Mouse (Mus musculus): ENCODE results near the gene Prtn3. TPM values are rescaled to one million over a fixed set of nuclear protein-coding genes. Genes with fewer than 3 reads are reported as not detected.

Gene Prtn3
- 1.0 and 1.3 TPM in 2 replicates for total RNA-seq (2012; rRNA removed)

DNA sequence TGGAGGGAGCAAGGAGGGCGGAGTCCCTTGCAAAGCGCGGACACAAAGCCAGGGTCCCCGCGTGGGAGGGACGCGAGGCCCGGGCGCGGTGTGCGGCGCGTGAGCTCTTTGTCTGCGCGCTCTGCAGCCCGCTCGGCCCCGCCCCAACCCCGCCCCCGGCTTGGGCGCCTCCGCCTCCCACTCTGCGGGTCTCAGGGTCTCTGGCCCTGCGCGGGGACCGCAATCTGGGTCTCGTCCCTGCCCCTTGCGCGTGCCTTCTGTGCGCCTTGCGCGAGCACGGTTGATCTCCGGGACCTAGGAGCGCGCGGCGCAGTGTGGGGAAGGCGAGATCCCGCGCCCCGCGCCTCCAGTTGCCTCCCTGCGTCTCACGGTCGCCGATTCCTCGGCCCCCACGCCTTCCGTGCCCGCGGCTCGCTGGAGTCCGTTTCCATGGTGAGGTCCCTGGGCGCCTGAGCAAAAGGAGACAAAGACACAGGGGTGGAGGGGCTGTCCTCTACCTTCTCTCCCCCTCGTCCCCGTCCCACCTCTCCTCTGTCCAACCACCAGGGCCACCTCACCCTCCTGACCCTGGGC is at the start of gene Prtn3, which contains the start of gene Plppr3:
Prtn3 (plus strand) TSS at position 187 of the 573 bp plus-strand sequence.
Plppr3 (minus strand) TSS at position 345 of the 573 bp plus-strand sequence.
- Histone ChIP-seq H3K36me3 (ENCODE audit: control insufficient read depth, insufficient read depth, low read length, poor library complexity, severe bottlenecking) (no peaks in the 10 kb centered on the region), H3K9me3 (ENCODE audit: control insufficient read depth, insufficient read depth, low read depth, low read length) (no peaks in the 10 kb centered on the region), H3K4me3 (ENCODE audit: insufficient read depth in 1 of 2, low read depth in 1 of 2, low read length in 2 of 2, poor library complexity in 1 of 2, severe bottlenecking in 1 of 2) (peak within 1 kb of the TSS; percentile 66 to 73), H3K9ac (ENCODE audit: insufficient read depth, low read depth, low read length, poor library complexity, severe bottlenecking) (peak within 1 kb of the TSS; percentile 32), H3K27ac (ENCODE audit: insufficient read depth, low read depth, low read length, poor library complexity, severe bottlenecking) (no peak within 1 kb of the TSS), H3K4me1 (ENCODE audit: control insufficient read depth in 2 of 2, insufficient read depth in 2 of 2, low read length in 2 of 2, poor library complexity in 1 of 2) (no peaks in the 10 kb centered on the region)
- in situ Hi-C loops (cut with MboI; ENCODE audit: low sequenced_read_pairs in 2 of 2, unreplicated experiment in 2 of 2) = no loop called here
- DNase-seq (ENCODE audit: low read depth, low spot score) = no peak
- TF ChIP-seq MAFK (IDR thresholded peaks at IDR 0.05; ENCODE audit: insufficient read depth, low read depth, low read length) = no peak
- no peak for TF ChIP-seq ZC3H11A (IDR thresholded peaks at IDR 0.05; ENCODE audit: borderline replicate concordance, low read depth, low read length)
- no peak for TF ChIP-seq CHD2 (IDR thresholded peaks at IDR 0.05; ENCODE audit: low read depth, low read length)
- TF ChIP-seq ZNF384 (IDR thresholded peaks at IDR 0.05; ENCODE audit: low read depth, low read length) = no peak
- TF ChIP-seq HCFC1 (IDR thresholded peaks at IDR 0.05; ENCODE audit: borderline replicate concordance, insufficient read depth, low read length) = no peak

DNA sequence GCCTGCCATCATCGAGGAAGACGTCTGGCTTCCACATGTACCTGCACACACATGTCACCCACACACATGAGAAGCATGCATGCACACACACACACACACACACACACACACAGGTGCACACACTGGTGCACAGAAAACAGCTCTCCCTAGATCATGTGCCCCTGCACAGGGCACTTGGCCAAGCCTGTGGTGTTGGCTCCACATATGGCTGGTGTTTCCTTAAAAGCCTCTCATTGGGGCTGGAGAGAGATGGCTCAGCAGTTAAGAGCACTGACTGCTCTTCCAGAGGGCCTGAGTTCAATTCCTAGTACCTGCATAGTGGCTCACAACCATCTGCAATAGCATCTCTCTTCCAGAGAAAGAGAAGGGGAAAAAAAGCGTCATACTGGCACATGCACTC is 42.7 kb upstream of the Prtn3 start:
- Histone ChIP-seq H3K9me3 (ENCODE audit: control insufficient read depth, insufficient read depth, low read depth, low read length) (no peaks in the 10 kb centered on the region), H3K4me1 (ENCODE audit: control insufficient read depth in 2 of 2, insufficient read depth in 2 of 2, low read length in 2 of 2, poor library complexity in 1 of 2) (peaks cover 0 to 3% of the 10 kb centered on the region in 2 experiments; a peak in 1 of 4 replicates), H3K27ac (ENCODE audit: insufficient read depth, low read depth, low read length, poor library complexity, severe bottlenecking) (no peak overlapping the region), H3K9ac (ENCODE audit: insufficient read depth, low read depth, low read length, poor library complexity, severe bottlenecking) (no peak overlapping the region), H3K36me3 (ENCODE audit: control insufficient read depth, insufficient read depth, low read length, poor library complexity, severe bottlenecking) (no peaks in the 10 kb centered on the region), H3K4me3 (ENCODE audit: insufficient read depth in 1 of 2, low read depth in 1 of 2, low read length in 2 of 2, poor library complexity in 1 of 2, severe bottlenecking in 1 of 2) (no peak overlapping the region)
- TF ChIP-seq HCFC1 (IDR thresholded peaks at IDR 0.05; ENCODE audit: borderline replicate concordance, insufficient read depth, low read length) (no peak), ZNF384 (IDR thresholded peaks at IDR 0.05; ENCODE audit: low read depth, low read length) (no peak), MAFK (IDR thresholded peaks at IDR 0.05; ENCODE audit: insufficient read depth, low read depth, low read length) (no peak)
- no peak for DNase-seq (ENCODE audit: low read depth, low spot score)
- in situ Hi-C loops (cut with MboI; ENCODE audit: low sequenced_read_pairs in 2 of 2, unreplicated experiment in 2 of 2) = no loop called here

DNA sequence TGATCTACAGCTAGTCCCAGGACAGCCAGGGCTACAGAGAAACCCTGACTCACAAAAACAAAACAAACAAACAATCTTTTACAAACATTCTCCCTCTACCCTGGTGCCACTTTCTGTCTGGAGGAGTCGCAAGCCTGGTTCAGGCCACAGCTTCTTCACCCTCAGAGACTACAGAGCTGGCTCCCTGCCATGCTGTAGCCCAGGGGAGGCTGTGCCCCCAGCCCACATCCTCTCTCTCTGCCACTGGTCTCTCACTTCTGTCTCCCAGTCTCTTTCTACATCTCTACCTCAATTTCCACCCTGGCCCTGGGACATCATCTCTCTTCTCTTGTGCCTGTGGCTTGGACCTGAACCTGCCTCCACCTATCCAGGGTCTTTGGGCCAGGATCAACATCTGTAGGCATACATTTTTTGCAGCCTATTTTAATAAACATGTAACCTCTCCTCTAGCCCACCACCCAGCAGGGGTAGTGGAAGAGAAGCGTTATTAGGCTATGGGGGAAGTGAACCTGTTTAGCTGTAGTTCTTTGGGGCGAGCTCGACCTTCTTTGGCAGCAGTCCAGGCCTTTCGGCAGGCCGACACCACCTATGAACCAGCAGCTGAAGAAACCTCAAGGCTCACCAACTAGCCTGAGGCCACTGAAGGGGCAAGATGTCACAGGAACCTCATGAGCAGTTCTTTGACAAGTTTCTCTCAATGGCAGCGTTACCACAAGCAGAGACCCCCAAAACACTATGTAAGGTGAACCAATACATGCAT is 42.1 kb upstream of the Prtn3 start:
- H3K4me1 ChIP-seq (ENCODE audit: control insufficient read depth in 2 of 2, insufficient read depth in 2 of 2, low read length in 2 of 2, poor library complexity in 1 of 2) = peaks cover 0 to 3% of the 10 kb centered on the region in 2 experiments; a peak in 1 of 4 replicates
- in situ Hi-C loops (cut with MboI; ENCODE audit: low sequenced_read_pairs in 2 of 2, unreplicated experiment in 2 of 2) = no loop called here
- no peak overlapping the region for H3K9ac ChIP-seq (ENCODE audit: insufficient read depth, low read depth, low read length, poor library complexity, severe bottlenecking)
- no peak overlapping the region for H3K4me3 ChIP-seq (ENCODE audit: insufficient read depth in 1 of 2, low read depth in 1 of 2, low read length in 2 of 2, poor library complexity in 1 of 2, severe bottlenecking in 1 of 2)
- DNase-seq (ENCODE audit: low read depth, low spot score) = no peak
- no peaks in the 10 kb centered on the region for H3K9me3 ChIP-seq (ENCODE audit: control insufficient read depth, insufficient read depth, low read depth, low read length)
- H3K36me3 ChIP-seq (ENCODE audit: control insufficient read depth, insufficient read depth, low read length, poor library complexity, severe bottlenecking) = no peaks in the 10 kb centered on the region
- no peak for TF ChIP-seq MAFK (IDR thresholded peaks at IDR 0.05; ENCODE audit: insufficient read depth, low read depth, low read length)
- no peak for TF ChIP-seq HCFC1 (IDR thresholded peaks at IDR 0.05; ENCODE audit: borderline replicate concordance, insufficient read depth, low read length)
- TF ChIP-seq CHD2 (IDR thresholded peaks at IDR 0.05; ENCODE audit: low read depth, low read length) = no peak
- no peak for TF ChIP-seq ZNF384 (IDR thresholded peaks at IDR 0.05; ENCODE audit: low read depth, low read length)
- no peak for TF ChIP-seq ZC3H11A (IDR thresholded peaks at IDR 0.05; ENCODE audit: borderline replicate concordance, low read depth, low read length)
- no peak overlapping the region for H3K27ac ChIP-seq (ENCODE audit: insufficient read depth, low read depth, low read length, poor library complexity, severe bottlenecking)

DNA sequence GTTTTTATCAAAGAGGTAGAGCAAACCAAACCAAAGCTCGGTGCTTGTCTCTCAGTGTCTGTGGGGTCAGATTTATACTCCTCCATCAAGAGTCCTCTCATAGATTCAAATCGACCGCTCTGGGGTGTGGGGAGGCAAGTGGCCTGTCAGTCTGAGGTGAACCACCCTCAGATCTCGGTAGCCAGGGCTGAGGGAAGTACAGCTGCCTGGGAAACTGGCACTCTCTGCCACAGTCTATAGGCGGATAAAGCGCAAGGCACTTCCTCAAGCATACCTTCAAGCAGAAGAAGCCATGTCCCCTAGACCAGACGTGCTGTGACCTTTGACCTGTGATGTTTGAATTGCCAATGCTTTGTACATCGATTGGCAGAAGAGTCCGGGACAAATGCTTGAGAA is 41.5 kb upstream of the Prtn3 start:
- no peaks in the 10 kb centered on the region for H3K36me3 ChIP-seq (ENCODE audit: control insufficient read depth, insufficient read depth, low read length, poor library complexity, severe bottlenecking)
- in situ Hi-C loops (cut with MboI; ENCODE audit: low sequenced_read_pairs in 2 of 2, unreplicated experiment in 2 of 2) = no loop called here
- H3K4me3 ChIP-seq (ENCODE audit: insufficient read depth in 1 of 2, low read depth in 1 of 2, low read length in 2 of 2, poor library complexity in 1 of 2, severe bottlenecking in 1 of 2) = no peak overlapping the region
- DNase-seq (ENCODE audit: low read depth, low spot score) = no peak
- TF ChIP-seq MAFK (IDR thresholded peaks at IDR 0.05; ENCODE audit: insufficient read depth, low read depth, low read length) = no peak
- no peak for TF ChIP-seq ZC3H11A (IDR thresholded peaks at IDR 0.05; ENCODE audit: borderline replicate concordance, low read depth, low read length)
- TF ChIP-seq ZNF384 (IDR thresholded peaks at IDR 0.05; ENCODE audit: low read depth, low read length) = no peak
- TF ChIP-seq HCFC1 (IDR thresholded peaks at IDR 0.05; ENCODE audit: borderline replicate concordance, insufficient read depth, low read length) = no peak
- TF ChIP-seq CHD2 (IDR thresholded peaks at IDR 0.05; ENCODE audit: low read depth, low read length) = no peak
- H3K27ac ChIP-seq (ENCODE audit: insufficient read depth, low read depth, low read length, poor library complexity, severe bottlenecking) = no peak overlapping the region
- H3K9me3 ChIP-seq (ENCODE audit: control insufficient read depth, insufficient read depth, low read depth, low read length) = no peaks in the 10 kb centered on the region
- H3K9ac ChIP-seq (ENCODE audit: insufficient read depth, low read depth, low read length, poor library complexity, severe bottlenecking) = no peak overlapping the region
- H3K4me1 ChIP-seq (ENCODE audit: control insufficient read depth in 2 of 2, insufficient read depth in 2 of 2, low read length in 2 of 2, poor library complexity in 1 of 2) = peaks cover 0 to 3% of the 10 kb centered on the region in 2 experiments; a peak in 1 of 4 replicates

Data from ES-E14 (cell line).